Mouse (Mus musculus) heart, embryonic 16.5 days (tissue): ENCODE data around the gene Selenos. TPM values are rescaled to one million over a fixed set of nuclear protein-coding genes. Genes with fewer than 3 reads are reported as not detected.
A peak's percentile ranks its signal among the peaks of the same experiment; 100 is the strongest.

ENCODE experiments used
- ATAC-seq: fragments of 200-750 bp; cut with Nextera tagmentation; replicated peaks from 2 replicates; pipeline ENCODE4 v1.8.0; 2017; ENCODE audit warnings: moderate number of reproducible peaks; ENCODE audit not compliant: insufficient read depth, low FRiP score; ENCODE audit errors: extremely low read depth
- H3K27ac ChIP-seq: fragments of 300-500 bp; sonication (generic); 2 replicates; pipeline ENCODE4 v1.5.1; 2014; ENCODE audit warnings: mild to moderate bottlenecking, low read length, control low read depth, moderate library complexity
- H3K27me3 ChIP-seq: fragments of 300-500 bp; sonication (generic); 2 replicates; pipeline ENCODE4 v1.6.1; 2014; ENCODE audit warnings: low read length, mixed read lengths; ENCODE audit not compliant: control insufficient read depth, insufficient read depth
- H3K36me3 ChIP-seq: fragments of 300-500 bp; sonication (generic); 2 replicates; pipeline ENCODE4 v1.6.1; 2014; ENCODE audit not compliant: control insufficient read depth, insufficient read depth
- H3K4me1 ChIP-seq: fragments of 300-500 bp; sonication (generic); 2 replicates; pipeline ENCODE4 v1.6.1; 2014; ENCODE audit warnings: low read length, mixed read lengths; ENCODE audit not compliant: control insufficient read depth, insufficient read depth
- H3K4me2 ChIP-seq: fragments of 300-500 bp; sonication (generic); 2 replicates; pipeline ENCODE4 v1.6.1; 2014; ENCODE audit warnings: low read depth, mild to moderate bottlenecking, control low read depth, low read length
- H3K4me3 ChIP-seq: fragments of 300-500 bp; sonication (generic); 2 replicates; pipeline ENCODE4 v1.5.1; 2014; ENCODE audit warnings: mild to moderate bottlenecking, control low read depth, low read length
- H3K9ac ChIP-seq: fragments of 300-500 bp; sonication (generic); 2 replicates; pipeline ENCODE4 v1.6.1; 2014; ENCODE audit warnings: low read length, control low read depth
- H3K9me3 ChIP-seq: fragments of 300-500 bp; sonication (generic); replicated peaks from 2 replicates; pipeline ENCODE4 v1.6.1; 2016; ENCODE audit warnings: low read length; ENCODE audit not compliant: control insufficient read depth
- WGBS: fragments of 180-500 bp; shearing (Covaris S2); extraction: QIAGEN DNeasy Blood & Tissue Kit; methylation state at CpG from one replicate; pipeline ENCODE4 v1.1.7; 2014; 5-methylcytosine and 5-hydroxymethylcytosine counted together
- polyA plus RNA-seq: library from polyadenylated mRNA; unstranded; fragments of >200 nt; fragmentation: Nextera tagmentation; extraction: Ambion mirVana; gene quantifications from 2 replicates; pipeline ENCODE4 v1.2.1, GENCODE M21; 2015

Gene Selenos
- polyA plus RNA-seq, 1 experiment from 2014 or later: 75.8 TPM

- ATAC-seq: no peak
- WGBS: 46% methylated on average over 1 of the region's 1 CpGs
- H3K4me2 ChIP-seq: no peak overlapping the region
- H3K27ac ChIP-seq: no peak overlapping the region
- no peaks in the 10 kb centered on the region for H3K27me3 ChIP-seq
- H3K36me3 ChIP-seq: peaks cover under 1% of the 10 kb centered on the region
- no peaks in the 10 kb centered on the region for H3K9me3 ChIP-seq
- H3K4me1 ChIP-seq: peaks cover 44% of the 10 kb centered on the region
- H3K4me3 ChIP-seq: no peak overlapping the region
- H3K9ac ChIP-seq: no peak overlapping the region
Measured at GRCm38 (mm10) chr7:66120139-66120538, 40.7 kb downstream of the Selenos start.

GRCm38 (mm10) chr7:66120702-66121396 is 41.4 kb downstream of the Selenos start:
- H3K4me2 ChIP-seq: no peak overlapping the region
- no peak overlapping the region for H3K27ac ChIP-seq
- peaks cover 7% of the 10 kb centered on the region for H3K36me3 ChIP-seq
- ATAC-seq: no peak
- WGBS: 80% methylated on average over 7 of the region's 7 CpGs
- no peak overlapping the region for H3K9ac ChIP-seq
- no peak overlapping the region for H3K4me3 ChIP-seq
- no peaks in the 10 kb centered on the region for H3K27me3 ChIP-seq
- H3K4me1 ChIP-seq: peaks cover 37% of the 10 kb centered on the region
- H3K9me3 ChIP-seq: no peaks in the 10 kb centered on the region

- WGBS: 73% methylated on average over 11 of the region's 11 CpGs
- Histone ChIP-seq H3K4me2 (no peak overlapping the region), H3K27me3 (no peaks in the 10 kb centered on the region), H3K4me1 (peaks cover 26% of the 10 kb centered on the region), H3K27ac (no peak overlapping the region), H3K4me3 (no peak overlapping the region), H3K9ac (no peak overlapping the region), H3K9me3 (no peaks in the 10 kb centered on the region), H3K36me3 (peaks cover 12% of the 10 kb centered on the region)
- no peak for ATAC-seq
Measured at GRCm38 (mm10) chr7:66124551-66124968, 45.1 kb downstream of the Selenos start.

GRCm38 (mm10) chr7:66125368-66125767 is 45.9 kb downstream of the Selenos start:
- peaks cover 13% of the 10 kb centered on the region for H3K36me3 ChIP-seq
- 84% methylated on average over 14 of the region's 14 CpGs for WGBS
- H3K4me3 ChIP-seq: no peak overlapping the region
- H3K27ac ChIP-seq: no peak overlapping the region
- H3K4me1 ChIP-seq: peaks cover 21% of the 10 kb centered on the region
- H3K9ac ChIP-seq: no peak overlapping the region
- no peak overlapping the region for H3K4me2 ChIP-seq
- no peak for ATAC-seq
- no peaks in the 10 kb centered on the region for H3K27me3 ChIP-seq
- H3K9me3 ChIP-seq: no peaks in the 10 kb centered on the region

GRCm38 (mm10) chr7:66127951-66128645 is 48.6 kb downstream of the Selenos start:
- Histone ChIP-seq H3K4me3 (no peak overlapping the region), H3K36me3 (peaks cover 22% of the 10 kb centered on the region), H3K27me3 (no peaks in the 10 kb centered on the region), H3K4me1 (peaks cover 22% of the 10 kb centered on the region), H3K27ac (no peak overlapping the region), H3K4me2 (no peak overlapping the region), H3K9me3 (0 out of 2 replicates have a peak, but pooled peaks cover 2% of the 10 kb centered on the region), H3K9ac (no peak overlapping the region)
- no peak for ATAC-seq
- WGBS: 79% methylated on average over 4 of the region's 4 CpGs

GRCm38 (mm10) chr7:66128857-66129256 is 49.4 kb downstream of the Selenos start:
- no peak overlapping the region for H3K9ac ChIP-seq
- no peak overlapping the region for H3K4me2 ChIP-seq
- H3K4me3 ChIP-seq: no peak overlapping the region
- H3K36me3 ChIP-seq: peaks cover 22% of the 10 kb centered on the region
- H3K4me1 ChIP-seq: peaks cover 22% of the 10 kb centered on the region
- peak; percentile 67; the same call in 1 of the 2 replicates for ATAC-seq
- H3K27ac ChIP-seq: no peak overlapping the region
- no peaks in the 10 kb centered on the region for H3K27me3 ChIP-seq
- 0 out of 2 replicates have a peak, but pooled peaks cover 2% of the 10 kb centered on the region for H3K9me3 ChIP-seq
- whole genome bisulfite sequencing: 22% methylated on average over 3 of the region's 3 CpGs

- Histone ChIP-seq H3K36me3 (peaks cover 20% of the 10 kb centered on the region), H3K9ac (no peak overlapping the region), H3K4me3 (no peak overlapping the region), H3K9me3 (0 out of 2 replicates have a peak, but pooled peaks cover 2% of the 10 kb centered on the region), H3K4me1 (peaks cover 24% of the 10 kb centered on the region), H3K4me2 (no peak overlapping the region), H3K27me3 (no peaks in the 10 kb centered on the region), H3K27ac (no peak overlapping the region)
- 0 out of 2 replicates have a peak, but pooled peaks have one; percentile 23 for ATAC-seq
- WGBS: 45% methylated on average over 2 of the region's 2 CpGs
Measured at GRCm38 (mm10) chr7:66130296-66130695, 50.8 kb downstream of the Selenos start.

GRCm38 (mm10) chr7:66131776-66132421 is 52.5 kb downstream of the Selenos start:
- H3K27ac ChIP-seq: no peak overlapping the region
- 79% methylated on average over 4 of the region's 4 CpGs for WGBS
- H3K9ac ChIP-seq: no peak overlapping the region
- no peak overlapping the region for H3K4me2 ChIP-seq
- peaks cover 10% of the 10 kb centered on the region for H3K36me3 ChIP-seq
- H3K4me1 ChIP-seq: peaks cover 34% of the 10 kb centered on the region
- no peak for ATAC-seq
- no peak overlapping the region for H3K4me3 ChIP-seq
- 0 out of 2 replicates have a peak, but pooled peaks cover 2% of the 10 kb centered on the region for H3K9me3 ChIP-seq
- no peaks in the 10 kb centered on the region for H3K27me3 ChIP-seq

GRCm38 (mm10) chr7:66134154-66134553 is 54.7 kb downstream of the Selenos start:
- H3K27ac ChIP-seq: no peak overlapping the region
- ATAC-seq: no peak
- H3K27me3 ChIP-seq: no peaks in the 10 kb centered on the region
- no peak overlapping the region for H3K4me3 ChIP-seq
- H3K36me3 ChIP-seq: peaks cover 10% of the 10 kb centered on the region
- no peak overlapping the region for H3K4me2 ChIP-seq
- WGBS: 91% methylated on average over 3 of the region's 3 CpGs
- H3K9ac ChIP-seq: no peak overlapping the region
- H3K4me1 ChIP-seq: peaks cover 40% of the 10 kb centered on the region
- 0 out of 2 replicates have a peak, but pooled peaks cover 2% of the 10 kb centered on the region for H3K9me3 ChIP-seq
